In genomic region chr17:35836991-35837422, GRCm38 (mm10) we compare ENCODE assay signal across 1 mouse cellular context.
TF ChIP-seq lines count a peak whose summit lies in the region.

No protein-coding gene starts in this region.

TF ChIP-seq in myocyte, 11 proteins besides CTCF, POLR2A, EP300 and RAD21 (continued from another document):
- TF ChIP-seq MYOD1 (IDR thresholded peaks at IDR 0.05; ENCODE audit: control insufficient read depth in 1 of 3, insufficient read length in 2 of 3, low read depth in 2 of 3), result peak in 1 of 3 experiments; percentile 40
- no peak for TF ChIP-seq CEBPB (IDR thresholded peaks at IDR 0.05; ENCODE audit: insufficient read depth, poor library complexity, severe bottlenecking)
- TF ChIP-seq MAX (IDR thresholded peaks at IDR 0.05; ENCODE audit: low read depth), result no peak
- TF ChIP-seq E2F4 (IDR thresholded peaks at IDR 0.05; ENCODE audit: insufficient read depth), result peak; percentile 33
- TF ChIP-seq TCF3 (IDR thresholded peaks at IDR 0.05; ENCODE audit: insufficient read length, low read depth), result no peak
- TF ChIP-seq REST (IDR thresholded peaks at IDR 0.05; ENCODE audit: insufficient read depth, insufficient read length), result no peak
- peak in 1 of 3 experiments; percentile 20 for TF ChIP-seq MYOG (IDR thresholded peaks at IDR 0.05; ENCODE audit: control insufficient read depth in 1 of 3, insufficient read depth in 1 of 3, insufficient read length in 2 of 3, low read depth in 2 of 3)
- no peak for TF ChIP-seq SRF (IDR thresholded peaks at IDR 0.05; ENCODE audit: control insufficient read depth, insufficient read length, low read depth)
- TF ChIP-seq POLR2AphosphoS2 (IDR thresholded peaks at IDR 0.05; ENCODE audit: insufficient read length, low read depth), result peak; percentile 89
- no peak for TF ChIP-seq TCF12 (IDR thresholded peaks at IDR 0.05; ENCODE audit: insufficient read depth, poor library complexity, severe bottlenecking)
